Mouse (Mus musculus): Measurements from ENCODE around the gene Scfd2. TPM values are rescaled to one million over a fixed set of nuclear protein-coding genes. Genes with fewer than 3 reads are reported as not detected.

The Scfd2 gene
- polyA plus RNA-seq, 1 experiment from 2014 or later: 12.9 TPM

DNA sequence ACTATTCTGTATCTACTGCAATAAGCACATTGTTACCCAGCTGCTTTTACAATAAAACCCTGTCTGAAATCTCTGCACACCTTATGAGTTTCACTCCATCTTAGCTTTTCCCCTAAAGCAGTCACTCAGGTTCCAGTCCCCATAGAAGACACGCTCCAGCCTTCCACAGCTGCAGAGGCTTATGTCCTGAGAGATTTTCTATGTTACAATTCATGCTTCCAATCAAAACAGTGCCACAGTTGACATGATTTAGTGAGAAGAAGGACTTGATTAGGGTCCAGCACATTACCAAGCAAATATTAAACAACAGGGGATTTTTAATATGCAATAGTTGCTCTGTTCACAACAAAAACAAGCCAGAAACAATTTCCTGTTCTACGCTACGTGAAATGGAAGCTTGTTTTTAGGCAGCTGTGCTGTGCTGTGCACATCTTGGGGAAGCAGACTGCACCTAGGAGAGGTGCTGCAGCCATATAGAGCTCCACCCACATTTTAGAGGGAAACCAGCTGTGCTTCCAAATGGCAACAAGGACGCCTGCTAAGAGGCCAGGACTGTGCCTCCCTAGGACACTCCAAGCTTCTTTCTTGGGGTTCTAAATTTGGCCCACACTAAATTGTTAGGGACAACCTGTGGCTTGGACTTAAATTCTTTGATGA, 225.9 kb downstream of the Scfd2 start:
- 69% methylated on average over 4 of the region's 4 CpGs for WGBS (ENCODE audit: insufficient replicate concordance)
- no peaks in the 10 kb centered on the region for H3K9me3 ChIP-seq (replicated peaks; ENCODE audit: control insufficient read depth, low read length)
- H3K4me3 ChIP-seq (ENCODE audit: low read depth, low read length): no peak overlapping the region
- H3K9ac ChIP-seq (ENCODE audit: low read depth, low read length): no peak overlapping the region
- H3K27me3 ChIP-seq (ENCODE audit: control insufficient read depth, insufficient read depth, low read length): no peaks in the 10 kb centered on the region
- H3K27ac ChIP-seq (ENCODE audit: low read depth, low read length): no peak overlapping the region
- no peak for ATAC-seq (replicated peaks; ENCODE audit: insufficient number of reproducible peaks, low FRiP score, low TSS enrichment)
- H3K4me1 ChIP-seq (ENCODE audit: control insufficient read depth, insufficient read depth, low read length): peaks cover 9% of the 10 kb centered on the region
- no peak overlapping the region for H3K4me2 ChIP-seq
- no peaks in the 10 kb centered on the region for H3K36me3 ChIP-seq (ENCODE audit: control insufficient read depth, insufficient read depth, low read length)

DNA sequence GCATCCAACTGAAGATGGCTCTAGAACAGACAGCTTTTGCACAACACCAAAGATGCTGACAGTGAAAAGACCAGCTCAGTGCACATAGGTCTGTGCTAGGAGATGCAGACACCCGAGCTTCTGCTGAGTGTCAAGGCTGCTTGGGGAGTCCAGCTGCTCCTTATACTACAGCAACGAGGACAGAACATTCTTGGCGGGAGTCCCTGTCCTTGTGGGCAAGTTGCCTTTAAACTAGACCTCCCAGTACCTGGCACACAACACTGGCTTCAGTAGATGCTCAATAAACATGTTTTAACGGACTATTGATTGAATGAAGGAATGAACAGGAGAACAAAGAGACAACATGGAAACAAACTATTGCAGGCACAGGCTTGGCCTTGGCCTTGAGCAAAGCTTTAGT, 226.8 kb downstream of the Scfd2 start:
- H3K27ac ChIP-seq (ENCODE audit: low read depth, low read length): no peak overlapping the region
- WGBS (ENCODE audit: insufficient replicate concordance): 64% methylated on average over 4 of the region's 4 CpGs
- no peak overlapping the region for H3K9ac ChIP-seq (ENCODE audit: low read depth, low read length)
- H3K27me3 ChIP-seq (ENCODE audit: control insufficient read depth, insufficient read depth, low read length): no peaks in the 10 kb centered on the region
- no peak for ATAC-seq (replicated peaks; ENCODE audit: insufficient number of reproducible peaks, low FRiP score, low TSS enrichment)
- no peaks in the 10 kb centered on the region for H3K36me3 ChIP-seq (ENCODE audit: control insufficient read depth, insufficient read depth, low read length)
- H3K4me3 ChIP-seq (ENCODE audit: low read depth, low read length): no peak overlapping the region
- H3K9me3 ChIP-seq (replicated peaks; ENCODE audit: control insufficient read depth, low read length): no peaks in the 10 kb centered on the region
- H3K4me1 ChIP-seq (ENCODE audit: control insufficient read depth, insufficient read depth, low read length): peaks cover 12% of the 10 kb centered on the region
- H3K4me2 ChIP-seq: no peak overlapping the region

DNA sequence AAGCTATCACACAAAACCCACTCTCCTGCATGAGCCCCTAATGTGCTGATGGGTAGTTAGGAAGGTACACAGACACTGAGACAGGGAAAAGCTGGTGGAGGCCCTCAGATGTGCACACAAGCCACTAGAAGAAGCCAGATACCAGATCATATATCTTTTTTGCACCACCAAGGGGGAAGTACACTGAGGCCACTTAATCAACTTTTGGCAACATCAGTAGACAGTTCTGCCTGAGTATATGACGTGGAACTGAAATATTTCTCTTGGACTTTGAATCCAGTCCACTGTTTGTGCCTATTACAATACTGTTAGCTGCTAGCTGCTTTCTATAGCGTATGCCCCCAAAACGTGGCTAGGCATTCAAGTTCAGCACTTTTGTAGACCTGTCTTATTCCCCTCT, 229.2 kb downstream of the Scfd2 start:
- H3K9me3 ChIP-seq (replicated peaks; ENCODE audit: control insufficient read depth, low read length): no peaks in the 10 kb centered on the region
- no peaks in the 10 kb centered on the region for H3K27me3 ChIP-seq (ENCODE audit: control insufficient read depth, insufficient read depth, low read length)
- H3K4me2 ChIP-seq: no peak overlapping the region
- H3K36me3 ChIP-seq (ENCODE audit: control insufficient read depth, insufficient read depth, low read length): no peaks in the 10 kb centered on the region
- H3K4me1 ChIP-seq (ENCODE audit: control insufficient read depth, insufficient read depth, low read length): peaks cover 20% of the 10 kb centered on the region
- no peak overlapping the region for H3K4me3 ChIP-seq (ENCODE audit: low read depth, low read length)
- H3K27ac ChIP-seq (ENCODE audit: low read depth, low read length): no peak overlapping the region
- ATAC-seq (replicated peaks; ENCODE audit: insufficient number of reproducible peaks, low FRiP score, low TSS enrichment): no peak
- H3K9ac ChIP-seq (ENCODE audit: low read depth, low read length): no peak overlapping the region
- 74% methylated on average over 3 of the region's 3 CpGs for WGBS (ENCODE audit: insufficient replicate concordance)

DNA sequence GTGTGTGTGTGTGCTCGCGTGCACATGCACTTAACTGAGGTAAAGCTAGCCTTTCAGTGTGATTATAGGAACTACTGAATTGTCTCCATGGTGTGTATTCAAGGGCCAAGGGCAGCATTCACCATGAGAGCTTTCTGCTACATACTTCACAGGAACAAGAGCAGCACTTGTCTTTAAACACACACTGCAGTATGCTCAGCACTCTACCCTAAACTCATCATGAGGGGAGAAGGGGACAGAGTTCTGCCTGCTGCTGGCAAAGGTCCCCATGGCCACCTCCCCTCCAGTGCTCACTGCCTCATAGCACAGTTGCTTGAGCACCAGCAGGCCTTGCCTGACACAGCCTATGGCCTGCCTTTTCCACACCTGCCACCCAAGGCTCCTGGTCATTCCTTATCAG, 230.1 kb downstream of the Scfd2 start:
- no peak overlapping the region for H3K4me2 ChIP-seq
- H3K27ac ChIP-seq (ENCODE audit: low read depth, low read length): peak overlapping the region; percentile 91
- WGBS (ENCODE audit: insufficient replicate concordance): 86% methylated on average over 2 of the region's 2 CpGs
- no peaks in the 10 kb centered on the region for H3K27me3 ChIP-seq (ENCODE audit: control insufficient read depth, insufficient read depth, low read length)
- peaks cover 20% of the 10 kb centered on the region for H3K4me1 ChIP-seq (ENCODE audit: control insufficient read depth, insufficient read depth, low read length)
- H3K36me3 ChIP-seq (ENCODE audit: control insufficient read depth, insufficient read depth, low read length): no peaks in the 10 kb centered on the region
- ATAC-seq (replicated peaks; ENCODE audit: insufficient number of reproducible peaks, low FRiP score, low TSS enrichment): no peak
- no peak overlapping the region for H3K4me3 ChIP-seq (ENCODE audit: low read depth, low read length)
- no peaks in the 10 kb centered on the region for H3K9me3 ChIP-seq (replicated peaks; ENCODE audit: control insufficient read depth, low read length)
- no peak overlapping the region for H3K9ac ChIP-seq (ENCODE audit: low read depth, low read length)

DNA sequence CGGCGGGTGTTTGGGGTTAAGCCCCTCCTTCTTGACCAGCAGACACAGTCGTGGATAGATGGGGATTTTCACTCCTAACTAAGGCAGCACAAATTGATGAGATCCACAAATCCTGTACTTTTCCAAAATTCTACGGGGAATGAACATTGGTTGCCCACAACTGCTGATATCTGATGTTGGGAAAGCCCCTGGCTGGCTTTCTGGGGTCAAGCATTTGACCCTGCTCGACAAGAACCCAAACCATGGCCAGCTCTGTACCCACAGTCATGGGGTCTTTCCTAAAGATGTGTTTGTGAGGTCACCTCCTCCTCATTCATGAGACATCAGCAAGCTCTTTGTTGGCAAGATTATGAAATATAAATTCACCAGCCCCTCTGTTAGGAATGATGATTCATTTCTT, 230.6 kb downstream of the Scfd2 start:
- Histone ChIP-seq H3K4me1 (ENCODE audit: control insufficient read depth, insufficient read depth, low read length) (peaks cover 20% of the 10 kb centered on the region), H3K4me2 (no peak overlapping the region), H3K9me3 (replicated peaks; ENCODE audit: control insufficient read depth, low read length) (no peaks in the 10 kb centered on the region), H3K36me3 (ENCODE audit: control insufficient read depth, insufficient read depth, low read length) (no peaks in the 10 kb centered on the region), H3K9ac (ENCODE audit: low read depth, low read length) (no peak overlapping the region), H3K27me3 (ENCODE audit: control insufficient read depth, insufficient read depth, low read length) (no peaks in the 10 kb centered on the region), H3K4me3 (ENCODE audit: low read depth, low read length) (no peak overlapping the region), H3K27ac (ENCODE audit: low read depth, low read length) (peak overlapping the region; percentile 91)
- 57% methylated on average over 5 of the region's 5 CpGs for WGBS (ENCODE audit: insufficient replicate concordance)
- ATAC-seq (replicated peaks; ENCODE audit: insufficient number of reproducible peaks, low FRiP score, low TSS enrichment): no peak

DNA sequence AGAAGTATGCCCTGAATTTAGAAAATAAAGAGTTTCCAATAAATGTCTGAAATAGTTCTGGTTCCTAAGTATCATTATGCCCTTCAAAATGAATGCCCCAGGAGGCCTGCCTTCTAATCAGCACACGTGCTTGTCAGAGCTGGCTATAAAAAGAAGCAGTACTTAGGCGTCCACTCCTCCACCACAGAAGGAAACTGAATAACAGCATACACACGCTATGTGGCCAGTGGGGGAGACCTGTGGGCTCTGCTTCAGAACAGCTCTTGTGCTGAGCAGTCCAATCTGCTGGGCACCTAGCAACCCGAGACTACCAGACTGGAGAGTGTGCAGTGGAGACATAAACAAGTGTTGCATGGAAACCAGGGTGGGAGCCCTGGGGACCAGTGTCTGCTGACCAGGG, 231.4 kb downstream of the Scfd2 start:
- H3K9ac ChIP-seq (ENCODE audit: low read depth, low read length): no peak overlapping the region
- peak; percentile 75 for ATAC-seq (replicated peaks; ENCODE audit: insufficient number of reproducible peaks, low FRiP score, low TSS enrichment)
- peak overlapping the region; percentile 91 for H3K27ac ChIP-seq (ENCODE audit: low read depth, low read length)
- WGBS (ENCODE audit: insufficient replicate concordance): 11% methylated on average over 4 of the region's 4 CpGs
- H3K27me3 ChIP-seq (ENCODE audit: control insufficient read depth, insufficient read depth, low read length): no peaks in the 10 kb centered on the region
- H3K9me3 ChIP-seq (replicated peaks; ENCODE audit: control insufficient read depth, low read length): no peaks in the 10 kb centered on the region
- no peak overlapping the region for H3K4me3 ChIP-seq (ENCODE audit: low read depth, low read length)
- no peak overlapping the region for H3K4me2 ChIP-seq
- peaks cover 20% of the 10 kb centered on the region for H3K4me1 ChIP-seq (ENCODE audit: control insufficient read depth, insufficient read depth, low read length)
- no peaks in the 10 kb centered on the region for H3K36me3 ChIP-seq (ENCODE audit: control insufficient read depth, insufficient read depth, low read length)

DNA sequence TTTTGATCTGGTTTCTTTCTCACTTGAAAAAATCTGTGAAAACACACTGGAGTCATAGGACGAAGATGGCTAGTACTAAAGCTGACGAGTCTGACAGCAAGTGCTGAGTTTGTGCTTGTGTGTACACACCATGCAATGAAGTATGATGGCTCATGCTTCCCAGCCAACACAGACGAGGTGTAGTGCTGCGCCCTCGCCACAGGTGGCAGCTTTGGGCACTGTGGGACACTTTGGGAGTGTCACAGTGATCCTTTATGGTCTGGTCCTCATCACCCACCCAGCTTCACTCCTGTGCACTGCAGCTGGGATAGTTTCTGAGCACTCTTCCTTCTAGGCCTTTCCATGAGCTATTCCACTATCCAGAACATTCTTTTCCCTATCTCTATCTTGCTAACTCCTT, 234.4 kb downstream of the Scfd2 start:
- H3K36me3 ChIP-seq (ENCODE audit: control insufficient read depth, insufficient read depth, low read length): no peaks in the 10 kb centered on the region
- ATAC-seq (replicated peaks; ENCODE audit: insufficient number of reproducible peaks, low FRiP score, low TSS enrichment): no peak
- H3K4me1 ChIP-seq (ENCODE audit: control insufficient read depth, insufficient read depth, low read length): peaks cover 20% of the 10 kb centered on the region
- no peak overlapping the region for H3K4me3 ChIP-seq (ENCODE audit: low read depth, low read length)
- H3K9me3 ChIP-seq (replicated peaks; ENCODE audit: control insufficient read depth, low read length): no peaks in the 10 kb centered on the region
- 87% methylated on average over 5 of the region's 5 CpGs for WGBS (ENCODE audit: insufficient replicate concordance)
- no peaks in the 10 kb centered on the region for H3K27me3 ChIP-seq (ENCODE audit: control insufficient read depth, insufficient read depth, low read length)
- no peak overlapping the region for H3K4me2 ChIP-seq
- H3K27ac ChIP-seq (ENCODE audit: low read depth, low read length): no peak overlapping the region
- no peak overlapping the region for H3K9ac ChIP-seq (ENCODE audit: low read depth, low read length)

DNA sequence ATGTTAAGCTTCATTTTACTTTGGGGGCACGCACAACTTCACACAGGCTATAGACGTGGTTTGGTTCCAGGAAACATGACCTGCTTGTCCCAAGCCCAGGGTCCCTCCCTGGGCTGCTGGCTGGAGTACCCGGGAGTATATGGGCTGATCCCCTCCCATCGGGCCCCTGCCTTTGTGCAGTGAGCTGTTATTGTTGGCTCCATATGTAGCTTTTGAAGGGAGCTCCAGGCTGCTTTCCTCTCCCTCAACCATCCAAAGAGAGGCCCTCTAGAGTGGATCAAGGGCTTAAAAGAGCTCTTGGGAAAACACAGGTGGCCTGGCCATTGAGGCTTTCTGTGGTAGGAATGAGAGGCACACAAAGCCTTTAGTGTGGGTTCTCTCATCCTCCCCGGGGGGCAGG, 235.5 kb downstream of the Scfd2 start:
- Histone ChIP-seq H3K4me2 (no peak overlapping the region), H3K36me3 (ENCODE audit: control insufficient read depth, insufficient read depth, low read length) (no peaks in the 10 kb centered on the region), H3K9me3 (replicated peaks; ENCODE audit: control insufficient read depth, low read length) (no peaks in the 10 kb centered on the region), H3K4me3 (ENCODE audit: low read depth, low read length) (no peak overlapping the region), H3K27ac (ENCODE audit: low read depth, low read length) (no peak overlapping the region), H3K4me1 (ENCODE audit: control insufficient read depth, insufficient read depth, low read length) (peaks cover 19% of the 10 kb centered on the region), H3K27me3 (ENCODE audit: control insufficient read depth, insufficient read depth, low read length) (no peaks in the 10 kb centered on the region), H3K9ac (ENCODE audit: low read depth, low read length) (no peak overlapping the region)
- 66% methylated on average over 5 of the region's 5 CpGs for WGBS (ENCODE audit: insufficient replicate concordance)
- ATAC-seq (replicated peaks; ENCODE audit: insufficient number of reproducible peaks, low FRiP score, low TSS enrichment): no peak

DNA sequence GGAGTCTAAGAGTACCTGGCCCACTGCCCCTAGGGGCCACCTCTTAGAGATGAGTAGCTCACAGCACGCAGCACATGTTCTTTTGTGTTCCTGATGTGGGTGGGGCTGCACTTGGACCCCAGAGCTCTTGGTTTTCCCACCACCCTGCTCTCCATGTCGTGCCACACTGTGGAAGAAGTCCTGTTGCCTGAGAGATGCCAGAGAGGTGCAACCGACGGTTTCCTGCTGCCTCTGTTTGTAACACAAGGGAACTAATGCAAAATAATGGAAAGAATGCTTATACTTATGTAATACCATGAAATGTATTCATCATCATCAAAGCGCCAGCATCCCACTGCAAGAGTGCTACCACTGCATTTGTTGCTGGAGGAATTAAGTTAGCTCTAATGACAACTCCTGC, 238.0 kb downstream of the Scfd2 start:
- Histone ChIP-seq H3K4me2 (no peak overlapping the region), H3K36me3 (ENCODE audit: control insufficient read depth, insufficient read depth, low read length) (no peaks in the 10 kb centered on the region), H3K27ac (ENCODE audit: low read depth, low read length) (no peak overlapping the region), H3K4me1 (ENCODE audit: control insufficient read depth, insufficient read depth, low read length) (peaks cover 4% of the 10 kb centered on the region; the same call in 1 of the 2 replicates), H3K4me3 (ENCODE audit: low read depth, low read length) (no peak overlapping the region), H3K9ac (ENCODE audit: low read depth, low read length) (no peak overlapping the region), H3K9me3 (replicated peaks; ENCODE audit: control insufficient read depth, low read length) (no peaks in the 10 kb centered on the region), H3K27me3 (ENCODE audit: control insufficient read depth, insufficient read depth, low read length) (no peaks in the 10 kb centered on the region)
- 74% methylated on average over 5 of the region's 5 CpGs for WGBS (ENCODE audit: insufficient replicate concordance)
- no peak for ATAC-seq (replicated peaks; ENCODE audit: insufficient number of reproducible peaks, low FRiP score, low TSS enrichment)
